Mouse (Mus musculus) splenic B cell, adult 2 months (primary cell): ENCODE data around the gene Olfr221.

Experiments
- DNase-seq: peaks from one replicate; pipeline ENCODE4 v3.0.0-alpha.2; 2011; ENCODE audit warnings: low read depth, low spot score
- H3K27me3 ChIP-seq: 2 replicates; pipeline ENCODE4 v1.6.1; 2012; ENCODE audit warnings: mild to moderate bottlenecking, low read length, moderate library complexity, mixed read lengths; ENCODE audit not compliant: control insufficient read depth, poor library complexity, insufficient read depth, severe bottlenecking
- H3K36me3 ChIP-seq: 2 replicates; pipeline ENCODE4 v1.6.1; 2012; ENCODE audit warnings: mild to moderate bottlenecking, low read length, moderate library complexity, mixed read lengths; ENCODE audit not compliant: control insufficient read depth, poor library complexity, insufficient read depth, severe bottlenecking

Gene Olfr221

DNA sequence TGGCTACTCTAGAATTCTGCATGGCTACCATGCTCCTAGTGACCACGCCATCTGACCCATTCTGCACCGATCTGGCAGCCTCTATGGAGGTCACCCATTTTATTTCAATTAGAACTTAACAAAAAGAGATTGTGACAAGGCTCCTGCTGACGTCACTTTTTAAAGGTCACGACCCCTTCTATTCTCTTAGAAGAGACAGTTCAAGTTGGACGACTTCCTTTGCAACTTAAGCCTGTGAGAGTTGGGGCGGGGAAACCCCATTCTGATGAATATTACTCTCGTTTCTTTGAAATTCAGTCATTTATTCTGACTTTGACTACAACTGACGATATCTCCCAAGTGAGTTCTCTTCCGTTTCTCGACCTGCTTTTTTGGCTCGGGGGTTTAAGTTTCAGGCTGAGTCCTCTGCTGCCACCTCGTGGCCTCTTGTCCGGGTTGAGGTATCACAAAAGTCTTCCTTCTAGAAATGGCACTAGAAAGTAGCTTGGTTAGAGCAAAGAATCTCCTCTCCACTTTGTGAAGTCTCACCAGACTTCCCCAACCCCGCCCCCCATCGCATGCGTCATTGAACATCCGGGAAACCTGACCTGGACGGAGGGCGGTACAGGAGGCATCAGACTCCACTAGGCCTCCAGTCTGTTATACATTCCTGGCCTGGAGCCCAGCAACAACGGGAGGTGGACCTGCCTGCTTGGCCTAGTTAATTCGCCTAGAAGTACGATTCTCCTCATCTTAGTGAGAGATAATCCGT is 19.4 kb downstream of the Olfr221 start:
- no peaks in the 10 kb centered on the region for H3K36me3 ChIP-seq
- no peaks in the 10 kb centered on the region for H3K27me3 ChIP-seq
- peak; percentile 93 for DNase-seq

- DNase-seq: no peak
- no peaks in the 10 kb centered on the region for H3K36me3 ChIP-seq
- no peaks in the 10 kb centered on the region for H3K27me3 ChIP-seq
Measured at GRCm38 (mm10) chr14:52022244-52022708, 20.0 kb downstream of the Olfr221 start.

- Histone ChIP-seq H3K27me3 (no peaks in the 10 kb centered on the region), H3K36me3 (no peaks in the 10 kb centered on the region)
- DNase-seq: no peak
Measured at GRCm38 (mm10) chr14:52021568-52022212, 20.6 kb downstream of the Olfr221 start.

DNA sequence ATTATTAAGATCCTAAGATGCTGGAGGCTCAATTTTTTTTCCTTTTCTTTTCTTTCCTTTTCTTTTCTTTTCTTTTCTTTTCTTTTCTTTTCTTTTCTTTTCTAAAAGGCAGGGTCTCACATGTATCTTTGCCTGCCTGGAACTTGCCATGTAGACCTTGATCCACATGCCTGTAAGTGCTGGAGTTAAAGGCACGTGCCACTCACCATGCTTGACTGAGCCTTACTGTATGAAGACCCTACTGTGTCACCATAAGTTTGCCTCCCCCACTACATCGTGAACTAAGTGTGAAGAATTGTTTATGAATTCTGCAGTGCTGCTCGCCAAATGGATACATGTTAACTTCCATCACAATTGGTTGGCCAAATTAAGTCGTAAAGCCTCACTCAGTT is 21.1 kb downstream of the Olfr221 start:
- H3K36me3 ChIP-seq: no peaks in the 10 kb centered on the region
- DNase-seq: no peak
- H3K27me3 ChIP-seq: no peaks in the 10 kb centered on the region

DNA sequence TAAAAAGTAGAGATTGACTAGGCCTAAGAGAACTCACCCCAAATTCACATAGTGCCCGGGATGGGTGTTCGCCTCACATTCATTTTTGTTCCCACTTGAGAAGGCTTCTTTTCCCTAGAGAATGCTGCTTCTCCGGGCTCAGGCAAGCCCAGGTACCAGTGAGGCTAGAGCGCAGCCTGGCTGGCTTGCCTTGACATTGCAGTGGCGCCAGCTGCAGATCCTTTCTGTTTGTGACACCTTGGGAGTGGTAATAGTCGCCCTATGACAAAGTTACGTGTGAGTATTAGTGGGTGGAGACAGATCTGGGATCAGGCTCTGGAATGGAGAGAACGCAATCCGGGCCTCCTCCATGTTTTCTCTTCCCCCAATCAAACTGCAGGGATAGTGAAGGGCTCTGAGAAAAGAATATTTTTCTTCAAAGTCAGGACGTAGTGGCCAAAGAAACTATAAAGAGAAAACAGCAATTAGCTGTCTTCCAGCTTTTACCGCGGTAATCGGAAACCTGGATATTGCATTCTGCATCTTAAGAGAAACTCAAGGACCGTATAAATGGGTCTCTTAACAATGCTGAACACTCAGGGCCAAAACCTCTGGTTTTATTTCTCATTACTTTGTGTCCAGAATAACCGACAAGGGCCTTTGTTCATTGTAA is 21.6 kb downstream of the Olfr221 start, which contains the start of gene Zfp219:
Gene Zfp219 (minus strand): TSS at position 248 of the 652 bp plus-strand sequence.
- peak; percentile 66 for DNase-seq

GRCm38 (mm10) chr14:52019590-52020340 is 22.5 kb downstream of the Olfr221 start:
- Histone ChIP-seq H3K27me3 (no peaks in the 10 kb centered on the region), H3K36me3 (no peaks in the 10 kb centered on the region)
- peak; percentile 94 for DNase-seq

More for the DNA sequence above, 21.6 kb downstream of the Olfr221 start, which contains the start of gene Zfp219:
- Histone ChIP-seq H3K27me3 (no peaks in the 10 kb centered on the region), H3K36me3 (no peaks in the 10 kb centered on the region)

- H3K27me3 ChIP-seq: no peaks in the 10 kb centered on the region
- no peak for DNase-seq
- no peaks in the 10 kb centered on the region for H3K36me3 ChIP-seq
Measured at GRCm38 (mm10) chr14:52019051-52019589, 23.1 kb downstream of the Olfr221 start.

DNA sequence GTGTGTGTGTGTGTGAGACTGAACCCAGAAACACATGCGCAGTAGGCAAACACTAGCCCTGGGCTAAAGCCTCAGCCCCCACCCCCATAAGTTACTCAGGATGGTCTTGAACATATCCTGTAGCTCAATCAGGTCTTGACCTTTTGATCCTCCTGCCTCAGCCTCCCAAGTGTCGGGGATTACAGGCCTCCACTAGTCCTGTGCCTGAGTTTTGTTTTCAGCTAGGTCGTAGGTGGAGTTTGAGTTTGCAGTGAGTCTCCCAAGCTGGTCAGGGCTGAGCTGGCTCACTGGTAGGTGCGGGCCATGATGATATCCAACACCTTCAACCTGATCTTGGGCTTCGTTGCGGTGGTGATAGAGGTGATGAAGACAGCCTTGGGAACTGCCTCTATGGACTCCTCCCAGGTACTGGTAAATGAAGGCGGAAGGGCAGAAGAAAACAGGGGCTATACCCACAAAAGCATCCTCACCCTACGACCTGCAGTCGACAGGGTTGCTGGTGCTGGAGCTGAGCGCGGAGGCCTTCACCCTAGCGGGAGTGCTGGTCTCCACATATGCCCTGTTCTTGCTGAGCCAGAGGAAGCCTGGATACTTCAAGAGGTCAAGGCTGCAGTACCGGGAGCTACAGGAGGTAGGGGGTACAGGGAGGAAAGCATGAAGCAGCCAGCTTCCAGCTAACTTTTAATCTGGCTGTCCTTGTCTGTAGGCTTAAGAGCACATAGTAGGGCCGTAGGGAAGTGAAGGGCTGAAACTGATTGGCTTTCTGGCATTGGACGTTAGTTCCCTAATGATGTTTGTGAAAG is 23.8 kb downstream of the Olfr221 start:
- no peak for DNase-seq
- Histone ChIP-seq H3K27me3 (no peaks in the 10 kb centered on the region), H3K36me3 (no peaks in the 10 kb centered on the region)

DNA sequence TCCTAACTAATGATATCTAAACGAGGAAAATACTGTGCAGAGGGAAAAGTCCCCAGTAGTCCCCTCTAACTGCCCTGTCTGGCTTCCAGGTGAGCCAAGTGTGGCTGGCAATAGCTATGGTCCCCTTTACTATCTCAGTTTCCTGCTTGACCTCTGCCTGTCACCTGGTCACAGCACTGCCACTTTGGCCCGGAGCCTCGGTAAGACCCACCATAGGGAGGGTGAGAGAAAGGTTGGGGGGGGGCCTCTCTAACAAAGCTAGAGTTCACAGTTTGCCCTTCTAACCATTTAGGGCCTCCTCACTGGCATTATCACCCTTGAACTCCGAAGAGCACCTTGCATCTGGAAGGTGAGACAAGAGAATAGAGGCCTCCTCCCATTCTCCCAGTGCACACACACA is 24.6 kb downstream of the Olfr221 start:
- Histone ChIP-seq H3K36me3 (no peaks in the 10 kb centered on the region), H3K27me3 (no peaks in the 10 kb centered on the region)
- no peak for DNase-seq

GRCm38 (mm10) chr14:52016625-52017405 is 25.4 kb downstream of the Olfr221 start:
- DNase-seq: no peak
- H3K27me3 ChIP-seq: no peaks in the 10 kb centered on the region
- no peaks in the 10 kb centered on the region for H3K36me3 ChIP-seq

- DNase-seq: no peak
- H3K27me3 ChIP-seq: no peaks in the 10 kb centered on the region
Measured at GRCm38 (mm10) chr14:52015445-52016100, 26.7 kb downstream of the Olfr221 start, which contains the start of gene Tmem253. TSS of gene Tmem253 (plus strand) at chr14:52015658.

GRCm38 (mm10) chr14:52014761-52015311 is 27.4 kb downstream of the Olfr221 start:
- peak; percentile 48 for DNase-seq
- no peaks in the 10 kb centered on the region for H3K27me3 ChIP-seq

More at GRCm38 (mm10) chr14:52015445-52016100, 26.7 kb downstream of the Olfr221 start, which contains the start of gene Tmem253:
- H3K36me3 ChIP-seq: no peaks in the 10 kb centered on the region

More at GRCm38 (mm10) chr14:52014761-52015311, 27.4 kb downstream of the Olfr221 start:
- no peaks in the 10 kb centered on the region for H3K36me3 ChIP-seq
